Mouse (Mus musculus): ENCODE measurements at regions not wholly inside any gene's neighbourhood (a gene's known extent, or its start where the extent isn't known, plus 50 kb on each side); places are given as distances from the start of the nearest gene placed in this dataset.

GRCm38 (mm10) chr16:50799145-50799794 lies 208.3 kb upstream of the Ccdc54 start:
- no peaks in the 10 kb centered on the region for H3K4me1 ChIP-seq (replicated peaks; ENCODE audit: control insufficient read depth, insufficient read depth, low read length)
- no peak overlapping the region for H3K4me3 ChIP-seq (ENCODE audit: low read depth, low read length)
- H3K27me3 ChIP-seq (replicated peaks; ENCODE audit: control insufficient read depth, insufficient read depth, low read length) = no peaks in the 10 kb centered on the region
- no peaks in the 10 kb centered on the region for H3K9me3 ChIP-seq (ENCODE audit: control insufficient read depth, low read length)
- H3K36me3 ChIP-seq (ENCODE audit: control insufficient read depth, insufficient read depth, low read length) = no peaks in the 10 kb centered on the region
- H3K4me2 ChIP-seq = no peak overlapping the region
- 50% methylated on average over 10 of the region's 10 CpGs for WGBS
- no peak overlapping the region for H3K9ac ChIP-seq (ENCODE audit: low read depth, low read length)
- ATAC-seq (replicated peaks; ENCODE audit: low FRiP score) (no peak), DNase-seq (ENCODE audit: low spot score) (no peak)
- H3K27ac ChIP-seq (ENCODE audit: low read depth, low read length) = no peak overlapping the region

- WGBS = 69% methylated on average over 6 of the region's 6 CpGs
- no peak for ATAC-seq (replicated peaks; ENCODE audit: low FRiP score)
- no peak overlapping the region for H3K4me3 ChIP-seq (ENCODE audit: low read depth, low read length)
- no peaks in the 10 kb centered on the region for H3K27me3 ChIP-seq (replicated peaks; ENCODE audit: control insufficient read depth, insufficient read depth, low read length)
- H3K4me2 ChIP-seq = no peak overlapping the region
- DNase-seq (ENCODE audit: low spot score) = no peak
- H3K36me3 ChIP-seq (ENCODE audit: control insufficient read depth, insufficient read depth, low read length) = no peaks in the 10 kb centered on the region
- H3K9ac ChIP-seq (ENCODE audit: low read depth, low read length) = no peak overlapping the region
- H3K4me1 ChIP-seq (replicated peaks; ENCODE audit: control insufficient read depth, insufficient read depth, low read length) = no peaks in the 10 kb centered on the region
- no peaks in the 10 kb centered on the region for H3K9me3 ChIP-seq (ENCODE audit: control insufficient read depth, low read length)
- no peak overlapping the region for H3K27ac ChIP-seq (ENCODE audit: low read depth, low read length)
Measured at GRCm38 (mm10) chr16:50798095-50798494, 207.1 kb upstream of the Ccdc54 start.

- no peak overlapping the region for H3K4me2 ChIP-seq
- H3K27ac ChIP-seq (ENCODE audit: low read depth, low read length) = no peak overlapping the region
- ATAC-seq (replicated peaks; ENCODE audit: low FRiP score) (no peak), DNase-seq (ENCODE audit: low spot score) (no peak)
- 72% methylated on average over 2 of the region's 2 CpGs for WGBS
- H3K9ac ChIP-seq (ENCODE audit: low read depth, low read length) = no peak overlapping the region
- no peaks in the 10 kb centered on the region for H3K4me1 ChIP-seq (replicated peaks; ENCODE audit: control insufficient read depth, insufficient read depth, low read length)
- no peaks in the 10 kb centered on the region for H3K36me3 ChIP-seq (ENCODE audit: control insufficient read depth, insufficient read depth, low read length)
- H3K4me3 ChIP-seq (ENCODE audit: low read depth, low read length) = no peak overlapping the region
- no peaks in the 10 kb centered on the region for H3K9me3 ChIP-seq (ENCODE audit: control insufficient read depth, low read length)
- no peaks in the 10 kb centered on the region for H3K27me3 ChIP-seq (replicated peaks; ENCODE audit: control insufficient read depth, insufficient read depth, low read length)
Measured at GRCm38 (mm10) chr16:50792960-50793359, 202.0 kb upstream of the Ccdc54 start.

GRCm38 (mm10) chr16:50792506-50792905 lies 201.6 kb upstream of the Ccdc54 start:
- H3K36me3 ChIP-seq (ENCODE audit: control insufficient read depth, insufficient read depth, low read length) = no peaks in the 10 kb centered on the region
- H3K4me1 ChIP-seq (replicated peaks; ENCODE audit: control insufficient read depth, insufficient read depth, low read length) = no peaks in the 10 kb centered on the region
- no peak overlapping the region for H3K27ac ChIP-seq (ENCODE audit: low read depth, low read length)
- no peak overlapping the region for H3K9ac ChIP-seq (ENCODE audit: low read depth, low read length)
- H3K9me3 ChIP-seq (ENCODE audit: control insufficient read depth, low read length) = no peaks in the 10 kb centered on the region
- H3K4me3 ChIP-seq (ENCODE audit: low read depth, low read length) = no peak overlapping the region
- ATAC-seq (replicated peaks; ENCODE audit: low FRiP score) = no peak
- no peaks in the 10 kb centered on the region for H3K27me3 ChIP-seq (replicated peaks; ENCODE audit: control insufficient read depth, insufficient read depth, low read length)
- WGBS = 62% methylated on average over 2 of the region's 2 CpGs
- no peak overlapping the region for H3K4me2 ChIP-seq
- no peak for DNase-seq (ENCODE audit: low spot score)

GRCm38 (mm10) chr16:50788702-50789101 lies 197.7 kb upstream of the Ccdc54 start:
- Histone ChIP-seq H3K4me3 (ENCODE audit: low read depth, low read length) (no peak overlapping the region), H3K9ac (ENCODE audit: low read depth, low read length) (no peak overlapping the region), H3K27me3 (replicated peaks; ENCODE audit: control insufficient read depth, insufficient read depth, low read length) (no peaks in the 10 kb centered on the region), H3K9me3 (ENCODE audit: control insufficient read depth, low read length) (no peaks in the 10 kb centered on the region), H3K4me1 (replicated peaks; ENCODE audit: control insufficient read depth, insufficient read depth, low read length) (no peaks in the 10 kb centered on the region), H3K27ac (ENCODE audit: low read depth, low read length) (no peak overlapping the region), H3K4me2 (no peak overlapping the region), H3K36me3 (ENCODE audit: control insufficient read depth, insufficient read depth, low read length) (no peaks in the 10 kb centered on the region)
- 83% methylated on average over 4 of the region's 4 CpGs for WGBS
- DNase-seq (ENCODE audit: low spot score) (no peak), ATAC-seq (replicated peaks; ENCODE audit: low FRiP score) (no peak)

GRCm38 (mm10) chr16:50786199-50786598 lies 195.2 kb upstream of the Ccdc54 start:
- Histone ChIP-seq H3K27me3 (replicated peaks; ENCODE audit: control insufficient read depth, insufficient read depth, low read length) (no peaks in the 10 kb centered on the region), H3K9ac (ENCODE audit: low read depth, low read length) (no peak overlapping the region), H3K4me1 (replicated peaks; ENCODE audit: control insufficient read depth, insufficient read depth, low read length) (no peaks in the 10 kb centered on the region), H3K4me2 (no peak overlapping the region), H3K27ac (ENCODE audit: low read depth, low read length) (no peak overlapping the region), H3K36me3 (ENCODE audit: control insufficient read depth, insufficient read depth, low read length) (no peaks in the 10 kb centered on the region), H3K4me3 (ENCODE audit: low read depth, low read length) (no peak overlapping the region), H3K9me3 (ENCODE audit: control insufficient read depth, low read length) (no peaks in the 10 kb centered on the region)
- 69% methylated on average over 3 of the region's 3 CpGs for WGBS
- ATAC-seq (replicated peaks; ENCODE audit: low FRiP score) (no peak), DNase-seq (ENCODE audit: low spot score) (no peak)

- Histone ChIP-seq H3K4me1 (replicated peaks; ENCODE audit: control insufficient read depth, insufficient read depth, low read length) (no peaks in the 10 kb centered on the region), H3K4me2 (no peak overlapping the region), H3K9me3 (ENCODE audit: control insufficient read depth, low read length) (no peaks in the 10 kb centered on the region), H3K9ac (ENCODE audit: low read depth, low read length) (no peak overlapping the region), H3K36me3 (ENCODE audit: control insufficient read depth, insufficient read depth, low read length) (no peaks in the 10 kb centered on the region), H3K27me3 (replicated peaks; ENCODE audit: control insufficient read depth, insufficient read depth, low read length) (no peaks in the 10 kb centered on the region), H3K4me3 (ENCODE audit: low read depth, low read length) (no peak overlapping the region), H3K27ac (ENCODE audit: low read depth, low read length) (no peak overlapping the region)
- DNase-seq (ENCODE audit: low spot score) = no peak
- 68% methylated on average over 1 of the region's 1 CpGs for WGBS
- ATAC-seq (replicated peaks; ENCODE audit: low FRiP score) = no peak
Measured at GRCm38 (mm10) chr16:50785384-50785783, 194.4 kb upstream of the Ccdc54 start.

GRCm38 (mm10) chr16:50784651-50785228 lies 193.8 kb upstream of the Ccdc54 start:
- Histone ChIP-seq H3K9ac (ENCODE audit: low read depth, low read length) (no peak overlapping the region), H3K4me3 (ENCODE audit: low read depth, low read length) (no peak overlapping the region), H3K27me3 (replicated peaks; ENCODE audit: control insufficient read depth, insufficient read depth, low read length) (no peaks in the 10 kb centered on the region), H3K27ac (ENCODE audit: low read depth, low read length) (no peak overlapping the region), H3K9me3 (ENCODE audit: control insufficient read depth, low read length) (no peaks in the 10 kb centered on the region), H3K36me3 (ENCODE audit: control insufficient read depth, insufficient read depth, low read length) (no peaks in the 10 kb centered on the region), H3K4me1 (replicated peaks; ENCODE audit: control insufficient read depth, insufficient read depth, low read length) (no peaks in the 10 kb centered on the region), H3K4me2 (no peak overlapping the region)
- ATAC-seq (replicated peaks; ENCODE audit: low FRiP score) = no peak
- 85% methylated on average over 3 of the region's 3 CpGs for WGBS
- no peak for DNase-seq (ENCODE audit: low spot score)
